Mouse (Mus musculus) kidney, postnatal 0 days (tissue): ENCODE measurements at regions not wholly inside any gene's neighbourhood (a gene's known extent, or its start where the extent isn't known, plus 50 kb on each side); places are given as distances from the start of the nearest gene placed in this dataset.

Experiments
- ATAC-seq: fragments of 200-750 bp; cut with Nextera tagmentation; replicated peaks from 2 replicates; pipeline ENCODE4 v1.8.0; 2017; ENCODE audit warnings: low read depth, moderate number of reproducible peaks, moderate TSS enrichment, moderate library complexity; ENCODE audit not compliant: low FRiP score
- DNase-seq: peaks from one replicate; pipeline ENCODE4 v3.0.0-alpha.2; 2016; ENCODE audit warnings: low spot score
- H3K27ac ChIP-seq: fragments of 300-500 bp; sonication (generic); 2 replicates; pipeline ENCODE4 v1.5.1; 2014; ENCODE audit warnings: mild to moderate bottlenecking
- H3K27me3 ChIP-seq: fragments of 300-500 bp; sonication (generic); 2 replicates; pipeline ENCODE4 v1.6.1; 2014; ENCODE audit warnings: low read length, mixed read lengths; ENCODE audit not compliant: insufficient read depth
- H3K36me3 ChIP-seq: fragments of 300-500 bp; sonication (generic); 2 replicates; pipeline ENCODE4 v1.6.1; 2014; ENCODE audit warnings: low read length, mixed read lengths; ENCODE audit not compliant: insufficient read depth
- H3K4me1 ChIP-seq: fragments of 300-500 bp; sonication (generic); replicated peaks from 2 replicates; pipeline ENCODE4 v1.6.1; 2014; ENCODE audit warnings: antibody characterized with exemption, low read length, mixed read lengths; ENCODE audit not compliant: insufficient read depth
- H3K4me2 ChIP-seq: fragments of 300-500 bp; sonication (generic); 2 replicates; pipeline ENCODE4 v1.6.1; 2014; ENCODE audit warnings: mild to moderate bottlenecking, low read length, moderate library complexity, mixed read lengths
- H3K4me3 ChIP-seq: fragments of 300-500 bp; sonication (generic); replicated peaks from 2 replicates; pipeline ENCODE4 v1.5.1; 2014; ENCODE audit warnings: low read depth, low read length
- H3K9ac ChIP-seq: fragments of 300-500 bp; sonication (generic); 2 replicates; pipeline ENCODE4 v1.6.1; 2014; ENCODE audit warnings: low read depth, low read length
- H3K9me3 ChIP-seq: fragments of 300-500 bp; sonication (generic); replicated peaks from 2 replicates; pipeline ENCODE4 v1.6.1; 2016; ENCODE audit warnings: low read length, inconsistent platforms, mixed read lengths
- CTCF ChIP-seq: IDR thresholded peaks from 2 replicates; pipeline ENCODE4 v1.5.1; 2016; ENCODE audit warnings: antibody characterized with exemption, low read depth, mild to moderate bottlenecking, moderate library complexity
- WGBS: fragments of 180-500 bp; shearing (Covaris S2); extraction: QIAGEN DNeasy Blood & Tissue Kit; methylation state at CpG from one replicate; pipeline ENCODE4 v1.1.7; 2014; 5-methylcytosine and 5-hydroxymethylcytosine counted together

GRCm38 (mm10) chr12:71572833-71573446 lies 257.9 kb upstream of the Daam1 start:
- DNase-seq, result no peak
- Histone ChIP-seq H3K9me3 (no peaks in the 10 kb centered on the region), H3K9ac (no peak overlapping the region), H3K27me3 (no peaks in the 10 kb centered on the region), H3K4me2 (no peak overlapping the region), H3K36me3 (no peaks in the 10 kb centered on the region), H3K27ac (no peak overlapping the region), H3K4me3 (no peak overlapping the region), H3K4me1 (peaks cover 3% of the 10 kb centered on the region; the same call in 1 of the 2 replicates)
- TF ChIP-seq CTCF, result no peak
- ATAC-seq, result no peak
- 56% methylated on average over 14 of the region's 14 CpGs for WGBS

- 63% methylated on average over 8 of the region's 8 CpGs for WGBS
- DNase-seq (no peak), ATAC-seq (no peak)
- H3K9me3 ChIP-seq, result no peaks in the 10 kb centered on the region
- peaks cover 7% of the 10 kb centered on the region; the same call in 1 of the 2 replicates for H3K4me1 ChIP-seq
- TF ChIP-seq CTCF, result no peak
- no peak overlapping the region for H3K27ac ChIP-seq
- no peak overlapping the region for H3K9ac ChIP-seq
- no peaks in the 10 kb centered on the region for H3K27me3 ChIP-seq
- no peaks in the 10 kb centered on the region for H3K36me3 ChIP-seq
- H3K4me3 ChIP-seq, result no peak overlapping the region
- H3K4me2 ChIP-seq, result no peak overlapping the region
Observed at GRCm38 (mm10) chr12:71573456-71573855, 257.4 kb upstream of the Daam1 start.

- ATAC-seq, result no peak
- DNase-seq, result no peak
- no peak for TF ChIP-seq CTCF
Observed at GRCm38 (mm10) chr12:71574685-71575084, 256.2 kb upstream of the Daam1 start.

GRCm38 (mm10) chr12:71577349-71577748 lies 253.5 kb upstream of the Daam1 start:
- Histone ChIP-seq H3K36me3 (no peaks in the 10 kb centered on the region), H3K4me3 (0 out of 2 replicates have a peak overlapping the region, but pooled peaks have one; percentile 4), H3K4me2 (peak overlapping the region; percentile 49), H3K9me3 (no peaks in the 10 kb centered on the region), H3K9ac (no peak overlapping the region), H3K4me1 (peaks cover 4% of the 10 kb centered on the region; the same call in 1 of the 2 replicates), H3K27ac (no peak overlapping the region), H3K27me3 (no peaks in the 10 kb centered on the region)
- ATAC-seq, result peak; percentile 85
- peak; percentile 83 for DNase-seq
- WGBS, result 3% methylated on average over 9 of the region's 9 CpGs
- peak; percentile 65 for TF ChIP-seq CTCF

More at GRCm38 (mm10) chr12:71574685-71575084, 256.2 kb upstream of the Daam1 start:
- Histone ChIP-seq H3K9me3 (no peaks in the 10 kb centered on the region), H3K4me2 (no peak overlapping the region), H3K4me1 (peaks cover 7% of the 10 kb centered on the region; the same call in 1 of the 2 replicates), H3K27ac (no peak overlapping the region), H3K27me3 (no peaks in the 10 kb centered on the region), H3K9ac (no peak overlapping the region), H3K4me3 (no peak overlapping the region), H3K36me3 (no peaks in the 10 kb centered on the region)
- 86% methylated on average over 10 of the region's 10 CpGs for WGBS

GRCm38 (mm10) chr12:71578006-71578405 lies 252.9 kb upstream of the Daam1 start:
- Histone ChIP-seq H3K4me1 (peaks cover 4% of the 10 kb centered on the region; the same call in 1 of the 2 replicates), H3K9me3 (no peaks in the 10 kb centered on the region), H3K4me3 (no peak overlapping the region), H3K9ac (no peak overlapping the region), H3K4me2 (peak overlapping the region; percentile 49; the same call in 1 of the 2 replicates), H3K27ac (no peak overlapping the region), H3K27me3 (no peaks in the 10 kb centered on the region), H3K36me3 (no peaks in the 10 kb centered on the region)
- 54% methylated on average over 9 of the region's 9 CpGs for WGBS
- DNase-seq, result no peak
- no peak for ATAC-seq
- no peak for TF ChIP-seq CTCF

GRCm38 (mm10) chr12:71578912-71579311 lies 252.0 kb upstream of the Daam1 start:
- H3K27ac ChIP-seq, result no peak overlapping the region
- no peaks in the 10 kb centered on the region for H3K9me3 ChIP-seq
- H3K4me1 ChIP-seq, result peaks cover 4% of the 10 kb centered on the region; the same call in 1 of the 2 replicates
- 28% methylated on average over 11 of the region's 11 CpGs for WGBS
- no peak overlapping the region for H3K4me2 ChIP-seq
- no peak for TF ChIP-seq CTCF
- H3K9ac ChIP-seq, result no peak overlapping the region
- ATAC-seq, result no peak
- no peaks in the 10 kb centered on the region for H3K36me3 ChIP-seq
- H3K27me3 ChIP-seq, result no peaks in the 10 kb centered on the region
- DNase-seq, result peak; percentile 67
- H3K4me3 ChIP-seq, result no peak overlapping the region
